Mouse (Mus musculus) left cerebral cortex, adult 2 months (tissue): ENCODE results near the gene Xpo4. TPM values are rescaled to one million over a fixed set of nuclear protein-coding genes. Genes with fewer than 3 reads are reported as not detected.

Source experiments
- DNase-seq, 2 experiments: peaks; one replicate each; pipeline ENCODE4 v3.0.0; 2021 to 2022; ENCODE audit warnings: low spot score in 2 of 2, mixed read lengths in 1 of 2; ENCODE audit errors: extremely low spot score in 1 of 2
- H3K27ac ChIP-seq: fragments of 200-600 bp; 2 replicates; pipeline ENCODE4 v1.8.1; 2022
- H3K4me3 ChIP-seq: fragments of 200-600 bp; 2 replicates; pipeline ENCODE4 v1.8.1; 2022
- CTCF ChIP-seq: fragments of 200-600 bp; IDR thresholded peaks from 2 replicates; pipeline ENCODE4 v1.8.1; 2022; ENCODE audit warnings: antibody characterized with exemption, mild to moderate bottlenecking, moderate library complexity
- intact Hi-C: fragments of 180-260 bp; cut with DNase I; formaldehyde crosslinking; loops from one replicate; pipeline ENCODE4 v1.15.1; 2025
- long read RNA-seq, 2 experiments: library from polyadenylated mRNA; stranded (forward); transcript quantifications; one replicate each; pipeline ENCODE4 v2.0.0; 2021; ENCODE audit warnings: borderline mapping rate in 2 of 2
- total RNA-seq, 2 experiments: library from RNA; stranded (reverse); gene quantifications; 2 replicates each; pipeline ENCODE4 v1.2.3; 2021

The Xpo4 gene
- 10 to 100 TPM; 14.2 to 14.6 TPM for total RNA-seq
- long read RNA-seq, experiment 1, partial matches to known transcripts = 0 of 3 reads
- long read RNA-seq, experiment 1, other reads (novel, unspliced or antisense) = 3 of 3 reads
- long read RNA-seq, experiment 2, full-length matches to known transcripts = 1 of 1 reads
- long read RNA-seq, experiment 2, partial matches to known transcripts = 0 of 1 reads
- long read RNA-seq, experiment 2, other reads (novel, unspliced or antisense) = 0 of 1 reads

DNA sequence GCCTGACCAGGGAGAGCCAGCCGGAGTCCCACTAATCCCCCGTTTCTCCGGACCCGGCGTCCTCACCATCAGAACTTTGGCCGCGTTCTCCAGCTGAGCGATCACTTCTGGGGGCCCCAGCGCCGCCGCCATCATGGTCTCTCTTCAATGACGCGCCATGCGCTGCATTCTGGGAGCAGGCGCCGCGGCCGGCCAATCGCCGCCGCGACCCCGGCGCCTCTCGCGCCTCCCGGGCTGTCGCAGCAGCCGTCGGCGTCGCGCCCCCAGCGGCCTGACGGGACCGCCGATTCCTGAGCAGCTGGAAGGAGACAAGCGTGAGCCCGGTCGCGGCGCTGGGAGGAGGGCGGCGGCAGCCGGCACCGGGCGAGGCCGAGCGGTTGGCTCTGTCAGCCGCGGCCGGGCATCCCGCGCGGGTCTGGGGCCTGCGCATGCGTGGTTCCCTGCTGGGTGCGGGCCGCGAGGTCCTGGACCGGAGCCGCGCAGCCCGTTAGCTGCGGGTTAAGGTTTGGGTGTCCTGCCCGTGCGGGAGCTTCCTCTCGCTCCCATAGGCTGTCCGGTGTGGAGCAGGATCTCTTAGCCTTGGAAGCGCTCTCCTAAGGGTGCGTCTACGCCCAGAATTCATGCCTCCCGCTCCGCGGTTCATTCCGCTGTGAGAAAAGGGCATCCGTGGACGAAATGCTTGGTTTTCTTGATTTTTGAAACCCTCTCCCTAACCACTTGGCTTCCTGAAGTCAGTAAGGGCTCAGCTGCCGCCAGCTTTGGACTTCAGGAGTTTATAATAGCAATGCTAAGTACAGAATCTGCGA lies at the start of gene Xpo4:
Gene Xpo4, minus strand, starts transcription at position 609 of the 806 bp plus-strand sequence.
- Histone ChIP-seq H3K4me3 (peak within 1 kb of the TSS; percentile 86), H3K27ac (peak within 1 kb of the TSS; percentile 94)
- intact Hi-C loops = no loop called here
- peak; percentile 83 to 87 for DNase-seq
- TF ChIP-seq CTCF = peak; percentile 43

DNA sequence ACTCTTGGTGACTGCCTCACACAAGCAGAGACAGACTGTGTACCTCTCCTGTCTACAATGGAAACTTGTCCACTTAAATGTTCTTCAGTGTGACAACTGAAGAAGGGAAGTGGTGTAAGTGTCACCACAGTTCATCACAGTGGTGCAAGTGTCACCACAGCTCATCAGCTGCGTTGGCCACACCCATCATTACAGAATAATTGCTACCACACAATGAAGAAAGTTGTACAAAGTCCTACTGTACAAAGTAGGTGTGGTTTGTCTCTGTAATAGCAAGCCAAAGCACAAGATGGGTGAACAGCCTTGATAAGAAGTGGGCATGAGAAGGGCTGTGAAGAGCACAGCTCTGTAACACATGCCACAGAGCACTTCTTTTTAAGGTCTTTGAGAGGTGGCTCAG lies 47.7 kb upstream of the Xpo4 start:
- intact Hi-C loops = no loop called here
- DNase-seq = no peak
- no peak for TF ChIP-seq CTCF
- H3K4me3 ChIP-seq = no peak overlapping the region
- no peak overlapping the region for H3K27ac ChIP-seq

DNA sequence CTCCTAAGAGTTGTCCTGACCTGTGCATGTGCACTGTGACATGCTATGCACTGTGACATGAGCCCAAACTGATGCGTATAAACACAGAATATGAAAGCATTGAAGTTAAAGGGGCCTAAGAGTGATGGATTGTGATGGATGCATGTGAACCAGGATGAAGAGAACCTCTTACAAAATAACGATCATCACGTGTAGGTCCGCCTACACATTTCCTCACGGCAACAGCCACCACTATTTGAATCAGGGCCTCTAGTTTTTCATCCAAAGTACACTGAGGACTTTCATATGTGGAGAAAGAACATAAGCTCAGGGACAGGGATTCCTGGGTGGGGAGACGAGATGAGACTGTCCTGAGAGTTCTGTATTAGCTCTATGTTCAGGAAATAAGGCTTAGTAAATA lies 45.8 kb upstream of the Xpo4 start:
- no peak overlapping the region for H3K27ac ChIP-seq
- intact Hi-C loops = no loop called here
- no peak for DNase-seq
- TF ChIP-seq CTCF = no peak
- no peak overlapping the region for H3K4me3 ChIP-seq

DNA sequence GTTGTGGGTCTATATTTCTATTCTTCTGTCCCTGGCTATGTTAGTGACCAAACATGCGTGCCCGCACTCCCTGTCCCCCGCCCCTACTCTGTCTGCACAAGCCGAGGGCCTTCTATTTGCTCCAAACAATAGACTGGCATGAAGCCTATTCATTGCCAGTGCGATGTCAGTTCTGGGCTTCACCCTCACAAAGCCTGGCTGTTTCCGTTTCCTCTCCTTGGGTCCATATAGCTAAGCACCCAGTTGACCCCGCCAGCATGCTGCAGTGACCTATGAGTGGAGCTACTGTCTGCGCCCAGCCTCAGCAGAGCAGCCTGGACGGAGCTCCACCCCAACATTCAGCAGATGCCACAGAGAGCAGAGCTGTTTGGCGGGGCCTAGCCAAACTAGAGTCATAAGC lies 43.9 kb upstream of the Xpo4 start:
- no peak for TF ChIP-seq CTCF
- intact Hi-C loops = no loop called here
- H3K27ac ChIP-seq = no peak overlapping the region
- DNase-seq = no peak
- no peak overlapping the region for H3K4me3 ChIP-seq

DNA sequence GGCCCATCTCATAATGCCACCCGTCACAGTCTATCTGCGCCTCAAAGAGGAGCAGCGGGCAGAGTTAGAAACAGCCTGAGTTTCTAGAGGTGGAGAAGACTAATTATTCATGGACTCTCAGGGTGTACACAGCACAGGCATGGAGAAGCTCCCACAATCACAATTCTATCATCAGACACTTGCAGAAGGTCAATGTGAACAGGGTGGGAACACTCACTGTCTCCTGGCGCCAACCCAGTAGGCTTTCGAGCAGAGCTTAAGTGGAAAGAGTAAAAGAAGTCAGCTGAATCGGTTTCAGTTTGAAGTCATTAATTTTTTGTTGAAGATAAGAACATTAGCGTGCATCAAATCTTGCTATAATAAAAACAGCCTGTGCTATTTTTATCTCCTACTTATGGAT lies 43.4 kb upstream of the Xpo4 start:
- TF ChIP-seq CTCF = no peak
- intact Hi-C loops = no loop called here
- no peak for DNase-seq
- no peak overlapping the region for H3K27ac ChIP-seq
- H3K4me3 ChIP-seq = no peak overlapping the region

DNA sequence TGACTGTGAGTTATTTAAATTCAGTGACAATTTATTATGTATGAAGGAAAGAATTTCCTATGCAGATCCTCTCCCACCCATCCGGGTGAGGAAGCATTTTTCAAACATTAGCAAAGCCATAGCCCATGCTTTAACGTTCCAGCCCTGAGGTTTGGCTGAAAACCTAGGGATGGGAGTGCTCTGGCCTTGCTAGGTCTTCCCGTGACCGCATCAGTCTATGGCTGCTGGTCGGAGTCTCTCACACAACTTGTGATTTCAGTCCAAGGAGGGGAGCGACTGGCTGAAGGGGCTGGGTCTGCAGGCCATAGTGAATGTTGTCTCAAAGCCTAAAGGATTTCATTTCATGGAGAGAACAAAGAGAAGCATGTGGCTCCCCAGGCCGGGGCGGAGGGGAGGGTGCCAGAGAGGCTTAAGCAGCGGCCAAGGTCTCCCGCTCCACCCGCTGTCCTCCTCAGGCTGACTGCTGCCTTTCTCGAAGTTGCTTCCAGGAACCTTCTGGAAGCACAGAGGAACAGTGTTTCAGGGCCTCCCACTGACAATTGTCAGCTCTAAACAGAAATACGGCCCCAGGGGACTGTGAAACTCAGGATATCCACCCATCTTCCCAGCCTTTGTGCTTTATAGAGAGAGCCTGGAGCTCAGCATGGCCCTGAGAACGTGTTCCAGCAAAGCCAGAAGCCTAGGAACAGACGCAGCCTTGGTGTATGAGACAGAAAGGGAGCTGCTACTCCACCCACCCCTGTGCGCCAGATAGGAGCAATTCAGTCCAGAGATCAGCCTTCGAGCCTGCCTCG lies 42.1 kb upstream of the Xpo4 start:
- TF ChIP-seq CTCF = no peak
- H3K27ac ChIP-seq = peak overlapping the region; percentile 28; the same call in 1 of the 2 replicates
- intact Hi-C loops = loop anchor here (2.0 kb wide), 1 partner anchor 38 kb away; no protein-coding TSS in a partner anchor
- no peak overlapping the region for H3K4me3 ChIP-seq
- no peak for DNase-seq

DNA sequence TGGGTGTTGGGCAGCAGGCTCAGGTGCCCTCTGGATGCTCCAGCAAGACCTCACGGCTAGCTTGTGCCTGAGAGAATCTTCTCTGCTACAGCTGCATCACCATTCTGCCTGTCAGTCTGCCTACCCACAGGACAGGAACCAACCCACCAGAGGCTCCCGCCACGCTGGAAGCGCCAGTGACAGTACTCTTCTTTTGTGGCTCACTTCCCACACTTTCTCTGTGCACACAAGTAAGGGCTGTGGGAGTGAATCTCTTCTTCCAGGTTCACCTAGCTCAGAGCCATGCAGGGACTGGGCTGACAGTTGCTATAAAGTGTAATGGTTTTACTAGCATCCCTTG lies 41.5 kb upstream of the Xpo4 start:
- intact Hi-C loops = loop anchor here (2.0 kb wide), 1 partner anchor 38 kb away; no protein-coding TSS in a partner anchor
- Histone ChIP-seq H3K4me3 (no peak overlapping the region), H3K27ac (peak overlapping the region; percentile 63; the same call in 1 of the 2 replicates)
- peak; percentile 33 to 38 for DNase-seq
- no peak for TF ChIP-seq CTCF

DNA sequence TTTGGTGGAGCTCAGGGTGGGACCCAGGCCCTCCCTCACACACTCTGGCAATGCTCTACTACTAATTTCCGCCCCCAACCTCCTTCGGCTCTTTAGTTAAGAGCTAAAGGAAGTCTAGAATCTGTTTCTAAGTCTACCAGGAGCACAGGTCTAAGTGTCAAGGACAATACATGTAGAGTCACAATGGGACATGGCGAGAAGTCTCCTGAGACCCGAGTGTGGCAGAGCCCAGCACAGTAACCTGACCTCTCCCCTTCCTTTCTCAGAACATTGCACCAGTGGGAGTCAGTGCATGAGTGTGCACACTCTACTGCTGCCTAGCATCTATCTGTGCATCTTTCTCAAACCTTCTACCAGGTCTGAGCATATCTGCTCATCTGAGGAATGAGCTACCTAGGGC lies 40.5 kb upstream of the Xpo4 start:
- intact Hi-C loops = loop anchor here (2.0 kb wide), 1 partner anchor 39 kb away; no protein-coding TSS in a partner anchor

DNA sequence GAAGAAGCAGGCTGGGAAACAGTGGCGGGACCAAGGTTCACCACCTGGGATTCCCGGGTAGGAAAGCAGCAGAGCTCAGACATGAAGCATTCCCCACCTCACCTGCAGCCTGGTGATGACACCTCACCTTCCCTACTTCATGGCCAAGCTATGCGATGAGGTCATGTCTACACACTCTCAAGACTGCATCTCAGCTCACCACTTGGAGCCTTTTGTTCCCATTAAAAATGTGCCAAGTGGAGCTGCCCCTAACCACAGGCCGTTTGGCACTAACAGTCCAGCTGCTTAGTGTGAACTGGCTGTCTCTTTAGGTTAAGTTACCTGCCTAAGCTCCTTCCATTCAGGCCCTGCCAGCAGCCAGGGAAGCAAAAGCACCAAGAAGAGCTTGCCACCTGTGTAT lies 39.8 kb upstream of the Xpo4 start:
- DNase-seq = no peak
- intact Hi-C loops = no loop called here
- TF ChIP-seq CTCF = no peak
- Histone ChIP-seq H3K4me3 (no peak overlapping the region), H3K27ac (no peak overlapping the region)

More for the DNA sequence above, 40.5 kb upstream of the Xpo4 start:
- no peak for TF ChIP-seq CTCF
- H3K27ac ChIP-seq = peak overlapping the region; percentile 63; the same call in 1 of the 2 replicates
- H3K4me3 ChIP-seq = no peak overlapping the region
- no peak for DNase-seq

DNA sequence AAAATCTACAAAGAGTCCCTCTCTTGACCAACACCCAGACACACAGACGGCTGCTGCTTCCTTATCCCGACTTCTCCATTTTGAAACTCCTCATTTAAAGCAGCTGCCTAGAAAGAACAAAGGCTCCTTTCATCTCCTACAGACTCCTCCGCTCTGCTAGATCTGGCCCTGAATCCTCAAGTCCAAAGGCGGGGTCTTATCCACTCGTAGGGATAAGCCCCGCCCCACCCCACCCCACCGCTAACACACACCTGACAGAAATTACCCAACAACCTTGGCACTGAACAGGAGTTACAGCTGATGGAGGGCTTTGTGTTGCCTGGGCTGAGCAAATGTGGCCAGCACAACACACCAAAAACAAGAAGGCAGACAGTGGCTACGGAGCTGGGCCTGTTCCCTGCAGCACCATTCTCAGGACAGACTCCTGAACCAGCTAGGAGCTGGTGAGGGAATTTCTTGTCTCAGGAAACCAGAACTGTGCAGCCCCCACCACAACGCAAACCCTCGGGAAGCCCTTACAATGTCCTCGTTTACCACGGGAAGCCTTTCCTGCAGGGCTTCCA lies 36.8 kb upstream of the Xpo4 start:
- intact Hi-C loops = no loop called here
- TF ChIP-seq CTCF = no peak
- H3K27ac ChIP-seq = peak overlapping the region; percentile 17; the same call in 1 of the 2 replicates
- DNase-seq = no peak
- no peak overlapping the region for H3K4me3 ChIP-seq

DNA sequence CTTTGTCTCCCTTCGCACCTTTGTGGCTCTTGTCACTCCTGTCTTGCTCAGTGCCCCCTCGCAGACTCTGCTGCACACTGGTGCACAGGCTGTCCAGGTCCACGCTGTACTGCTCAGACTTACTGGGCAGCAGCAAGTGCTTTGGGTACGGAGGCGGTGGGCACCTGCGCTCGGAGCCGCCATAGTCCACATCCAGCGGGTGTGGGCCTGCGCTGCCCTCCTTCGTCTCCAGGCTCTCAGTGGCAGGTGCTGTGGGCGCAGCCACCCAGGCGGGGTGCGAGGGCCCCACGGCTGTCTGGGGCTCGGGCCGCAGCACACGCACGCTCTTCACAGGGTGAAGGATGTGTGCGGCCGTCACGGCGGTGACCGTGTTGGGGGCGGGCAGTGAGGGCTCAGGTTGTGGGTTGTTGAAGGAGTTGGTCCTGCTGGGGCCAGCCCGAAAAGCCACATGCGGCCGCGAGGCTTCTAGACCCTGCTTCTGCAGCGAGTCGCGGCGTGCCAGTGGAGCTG lies 34.3 kb upstream of the Xpo4 start:
- H3K4me3 ChIP-seq = no peak overlapping the region
- TF ChIP-seq CTCF = no peak
- intact Hi-C loops = no loop called here
- DNase-seq = no peak
- H3K27ac ChIP-seq = no peak overlapping the region

DNA sequence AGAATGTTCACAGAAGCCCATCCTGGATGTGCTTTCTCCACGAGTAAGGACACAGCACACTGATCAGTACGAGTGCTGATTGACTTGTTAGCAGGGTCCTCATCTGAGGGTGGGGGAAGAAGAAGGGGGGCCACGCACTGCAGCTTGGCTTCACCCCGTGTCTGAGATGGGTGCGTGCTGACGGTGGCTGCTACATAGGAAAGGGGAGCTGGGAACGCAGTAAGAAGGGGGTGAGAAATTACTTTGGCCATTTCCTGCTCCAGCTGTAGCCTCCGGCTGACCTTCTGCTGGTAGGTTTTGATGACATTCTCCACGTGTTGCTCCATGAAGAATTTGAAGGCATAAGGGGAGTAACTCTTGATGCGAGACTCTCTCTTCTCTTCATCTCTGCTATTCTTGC lies 33.8 kb upstream of the Xpo4 start:
- Histone ChIP-seq H3K27ac (no peak overlapping the region), H3K4me3 (no peak overlapping the region)
- intact Hi-C loops = no loop called here
- no peak for DNase-seq
- TF ChIP-seq CTCF = no peak
